Mouse (Mus musculus): Measurements from ENCODE around the gene Ccdc60. TPM values are rescaled to one million over a fixed set of nuclear protein-coding genes. Genes with fewer than 3 reads are reported as not detected.
"Not testable (repeated sequence)": the region's sequence is repeated elsewhere in the genome, so short reads cannot be mapped to it uniquely, and the experiment has no call there.

Gene Ccdc60
- total RNA-seq (2021): not detected
- long read RNA-seq, experiment 1, partial matches to known transcripts: 0 of 3 reads
- long read RNA-seq, experiment 1, other reads (novel, unspliced or antisense): 3 of 3 reads
- long read RNA-seq, experiment 2, partial matches to known transcripts: 0 of 1 reads
- long read RNA-seq, experiment 2, other reads (novel, unspliced or antisense): 1 of 1 reads

- no peak for TF ChIP-seq CTCF (IDR thresholded peaks at IDR 0.05)
- no peak within 1 kb of the TSS; the same call in 1 of the 2 replicates for H3K4me3 ChIP-seq
- no peak for DNase-seq
- no peak within 1 kb of the TSS for H3K27ac ChIP-seq
- intact Hi-C loops (cut with DNase I): no loop called here
These were observed at the start of gene Ccdc60 for GRCm38 (mm10) chr5:116288849-116289570. Ccdc60 (minus strand) TSS chr5:116288985.

DNA sequence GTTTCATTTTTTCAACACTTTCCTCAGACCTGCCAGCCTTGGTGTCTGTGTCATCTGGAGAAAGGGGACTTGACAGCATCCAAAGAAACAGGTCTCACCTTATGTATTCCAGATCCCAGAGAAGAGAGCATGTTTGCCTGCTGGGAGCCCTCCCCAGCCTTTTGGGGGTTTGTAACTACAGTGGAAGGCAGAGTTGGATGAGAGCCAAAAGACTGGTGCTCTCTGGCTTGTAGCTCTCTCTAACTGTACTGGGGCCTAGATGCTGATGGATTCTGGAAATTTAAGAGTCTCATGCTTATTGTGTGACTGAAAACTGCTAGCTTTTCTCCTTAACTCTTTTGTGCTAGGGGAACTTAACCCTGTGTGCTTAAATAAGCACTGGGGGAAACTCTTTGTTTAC is 47.4 kb upstream of the Ccdc60 start:
- no peak for DNase-seq
- no peak overlapping the region for H3K4me3 ChIP-seq
- H3K27ac ChIP-seq: no peak overlapping the region
- intact Hi-C loops (cut with DNase I): no loop called here
- TF ChIP-seq CTCF (IDR thresholded peaks at IDR 0.05): no peak

GRCm38 (mm10) chr5:116328911-116329310 is 40.1 kb upstream of the Ccdc60 start:
- H3K4me3 ChIP-seq: no peak overlapping the region
- intact Hi-C loops (cut with DNase I): no loop called here
- TF ChIP-seq CTCF (IDR thresholded peaks at IDR 0.05): no peak
- no peak for DNase-seq
- H3K27ac ChIP-seq: no peak overlapping the region

DNA sequence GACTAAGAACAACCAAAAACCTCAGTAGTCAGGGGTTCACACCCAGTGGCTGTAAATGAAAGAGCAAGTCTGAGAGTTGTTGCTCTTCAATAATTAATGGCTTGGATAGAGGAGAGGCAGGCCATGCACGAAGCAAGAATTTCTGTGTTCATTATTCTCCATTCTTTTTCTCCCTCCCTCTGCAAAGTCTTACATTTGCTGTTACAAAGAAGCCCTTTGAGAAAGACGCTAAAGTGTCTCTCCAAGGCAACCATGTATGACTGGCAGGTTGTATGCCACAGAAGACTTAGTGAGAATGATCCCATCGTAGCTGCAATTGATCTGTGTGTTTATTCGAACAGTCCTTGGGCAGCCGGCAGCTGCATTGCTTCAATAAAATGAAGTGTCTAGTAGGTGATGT is 34.6 kb upstream of the Ccdc60 start:
- Histone ChIP-seq H3K4me3 (no peak overlapping the region), H3K27ac (no peak overlapping the region)
- no peak for DNase-seq
- no peak for TF ChIP-seq CTCF (IDR thresholded peaks at IDR 0.05)
- intact Hi-C loops (cut with DNase I): no loop called here

DNA sequence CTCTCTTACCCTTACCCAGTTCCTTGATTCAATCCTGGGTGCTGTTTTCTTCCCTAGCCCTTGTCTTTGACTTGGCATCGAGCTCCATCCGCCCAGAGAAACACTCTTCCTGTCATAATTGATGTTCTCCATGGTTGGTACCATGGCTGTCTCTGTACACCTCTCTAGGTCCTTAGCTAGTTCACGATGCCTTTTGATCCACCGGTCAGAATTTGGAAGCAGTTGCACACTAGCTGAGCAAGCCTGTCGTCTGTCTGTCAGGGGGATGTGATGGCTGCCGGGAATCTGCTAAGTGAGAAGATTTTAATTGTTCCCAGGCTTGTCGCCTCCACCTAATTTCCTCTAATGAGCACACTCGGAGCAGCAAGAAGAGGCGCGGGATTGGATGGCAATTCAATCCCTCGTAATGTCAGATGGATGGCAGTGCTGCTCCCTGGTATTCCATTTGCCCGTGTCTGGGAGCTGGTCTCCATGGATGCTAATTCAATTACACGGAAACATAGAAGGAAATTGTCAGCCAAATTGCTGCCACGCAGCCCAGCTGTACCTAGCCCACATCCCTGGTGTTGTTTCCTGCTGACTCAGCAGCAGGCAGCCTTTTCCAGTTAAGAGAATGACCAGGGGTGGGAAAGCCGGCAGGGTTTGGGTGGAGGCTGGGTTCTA is 33.7 kb upstream of the Ccdc60 start:
- DNase-seq: no peak
- Histone ChIP-seq H3K27ac (no peak overlapping the region), H3K4me3 (no peak overlapping the region)
- intact Hi-C loops (cut with DNase I): no loop called here
- no peak for TF ChIP-seq CTCF (IDR thresholded peaks at IDR 0.05)

DNA sequence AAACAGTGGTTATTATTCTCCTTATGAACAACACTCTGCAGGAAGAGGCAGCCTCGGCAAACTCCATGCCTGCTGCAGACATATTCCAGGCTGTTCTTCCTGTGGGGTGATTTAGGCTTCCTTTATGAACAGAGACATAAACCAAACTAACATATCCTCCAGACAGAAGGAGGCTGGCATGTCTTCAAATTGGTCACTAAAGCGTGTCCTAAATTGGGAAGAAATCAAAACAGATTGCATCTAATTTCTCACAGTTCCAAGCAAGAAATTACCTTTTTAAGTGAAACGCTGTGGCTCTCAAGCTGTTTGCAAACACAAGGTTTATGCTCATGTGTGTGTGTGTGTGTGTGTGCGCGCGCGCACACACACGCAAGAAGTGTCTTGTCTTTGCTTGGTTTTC is 24.9 kb upstream of the Ccdc60 start:
- TF ChIP-seq CTCF (IDR thresholded peaks at IDR 0.05): no peak
- Histone ChIP-seq H3K4me3 (no peak overlapping the region), H3K27ac (no peak overlapping the region)
- DNase-seq: no peak
- intact Hi-C loops (cut with DNase I): no loop called here

- DNase-seq: no peak
- Histone ChIP-seq H3K4me3 (peak overlapping the region; percentile 28), H3K27ac (no peak overlapping the region)
- intact Hi-C loops (cut with DNase I): no loop called here
- TF ChIP-seq CTCF (IDR thresholded peaks at IDR 0.05): no peak
These were observed 23.4 kb upstream of the Ccdc60 start for GRCm38 (mm10) chr5:116312111-116312737.

- Histone ChIP-seq H3K27ac (no peak overlapping the region), H3K4me3 (no peak overlapping the region)
- no peak for DNase-seq
- intact Hi-C loops (cut with DNase I): no loop called here
- TF ChIP-seq CTCF (IDR thresholded peaks at IDR 0.05): no peak
These were observed 22.9 kb upstream of the Ccdc60 start for GRCm38 (mm10) chr5:116311636-116312035.

DNA sequence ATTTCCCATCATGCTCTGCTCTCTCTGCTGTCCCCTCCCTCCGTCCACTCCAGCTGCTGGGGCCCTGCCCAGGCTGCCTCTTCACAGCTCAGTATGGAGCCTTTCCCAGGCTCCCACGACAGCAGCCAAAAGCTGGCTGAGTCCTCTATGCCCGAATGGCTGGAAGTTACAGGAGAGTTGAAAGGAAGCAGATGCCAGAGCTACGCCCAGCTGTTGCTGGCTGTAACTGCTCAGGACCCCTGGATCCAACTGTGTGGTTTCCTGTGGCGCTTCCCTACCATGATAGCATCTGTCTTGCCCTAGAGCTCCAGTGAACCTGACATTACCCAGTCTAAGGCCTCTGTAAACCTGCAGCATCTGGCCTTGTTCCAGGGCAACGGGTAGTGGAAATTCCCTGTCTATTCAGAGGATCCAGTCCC is 20.6 kb upstream of the Ccdc60 start:
- intact Hi-C loops (cut with DNase I): no loop called here
- no peak for TF ChIP-seq CTCF (IDR thresholded peaks at IDR 0.05)
- Histone ChIP-seq H3K4me3 (no peak overlapping the region), H3K27ac (no peak overlapping the region)
- DNase-seq: peak; percentile 33

DNA sequence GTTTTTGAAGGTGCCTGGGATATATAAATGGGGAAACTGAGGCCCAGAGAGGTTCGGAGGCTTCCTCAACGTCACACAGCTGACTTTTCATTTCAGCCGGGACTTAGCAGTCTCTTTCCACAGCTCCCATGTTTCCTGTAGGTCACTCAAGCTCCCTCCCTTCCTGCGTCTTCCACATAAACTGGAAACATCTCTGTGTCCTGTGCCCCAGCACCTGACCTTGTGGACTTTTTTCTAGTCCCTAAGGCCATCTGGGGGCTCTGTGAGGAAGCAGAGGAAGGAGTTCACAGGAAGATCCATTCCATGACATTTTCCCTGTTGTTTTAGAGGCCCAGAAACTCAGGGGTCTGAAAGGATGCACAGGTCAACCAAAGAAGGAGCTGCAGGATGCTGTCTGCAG is 16.8 kb upstream of the Ccdc60 start:
- H3K27ac ChIP-seq: no peak overlapping the region
- intact Hi-C loops (cut with DNase I): no loop called here

GRCm38 (mm10) chr5:116305146-116305545 is 16.4 kb upstream of the Ccdc60 start:
- intact Hi-C loops (cut with DNase I); DNase-seq; H3K27ac ChIP-seq; H3K4me3 ChIP-seq: not testable (repeated sequence)

More for the DNA sequence above, 16.8 kb upstream of the Ccdc60 start:
- no peak overlapping the region for H3K4me3 ChIP-seq
- no peak for DNase-seq
- no peak for TF ChIP-seq CTCF (IDR thresholded peaks at IDR 0.05)

DNA sequence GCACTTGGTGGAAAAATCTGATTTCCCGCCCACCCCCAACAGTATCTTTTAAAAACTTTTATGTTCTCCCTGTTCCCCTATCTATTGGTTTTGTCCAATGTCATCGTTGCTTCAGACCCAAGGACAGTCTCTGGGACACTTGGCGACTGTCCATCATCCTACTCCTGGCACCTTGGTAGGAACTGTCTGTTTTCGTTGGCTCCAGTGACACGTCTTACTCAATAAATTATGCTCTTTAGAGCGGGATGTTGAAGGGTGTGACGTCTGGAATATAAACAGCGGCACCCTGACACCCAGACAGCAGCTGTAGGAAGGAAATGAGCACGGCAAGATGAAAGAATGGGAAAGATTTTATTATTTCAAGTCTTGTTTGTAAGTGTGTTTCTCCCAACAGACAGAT is 12.2 kb upstream of the Ccdc60 start:
- Histone ChIP-seq H3K4me3 (no peak overlapping the region), H3K27ac (no peak overlapping the region)
- TF ChIP-seq CTCF (IDR thresholded peaks at IDR 0.05): no peak
- intact Hi-C loops (cut with DNase I): no loop called here
- no peak for DNase-seq

DNA sequence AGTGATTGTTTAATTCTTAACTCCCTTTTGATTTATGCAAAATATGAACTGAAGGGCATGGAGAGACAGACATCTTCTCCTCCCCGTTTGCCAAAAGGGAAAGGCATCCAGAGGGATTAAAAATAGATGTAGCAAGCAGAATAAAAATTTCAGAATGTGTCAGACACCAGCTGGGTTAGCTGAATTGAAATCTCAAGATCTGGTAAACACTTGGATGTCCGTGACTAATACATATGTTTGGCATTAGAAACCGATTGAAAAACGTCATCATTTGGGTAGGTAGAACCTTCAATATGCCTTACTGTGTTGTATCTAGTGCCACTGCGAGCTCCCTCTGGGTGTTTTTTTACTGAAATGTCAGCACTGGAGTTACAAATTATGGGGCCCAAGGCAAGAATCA is 4.7 kb upstream of the Ccdc60 start:
- no peak for DNase-seq
- Histone ChIP-seq H3K4me3 (no peak overlapping the region), H3K27ac (no peak overlapping the region)
- no peak for TF ChIP-seq CTCF (IDR thresholded peaks at IDR 0.05)
- intact Hi-C loops (cut with DNase I): no loop called here

Data from gastrocnemius, adult 2 months (tissue).